Mouse (Mus musculus) G1E (cell line): ENCODE measurements around the gene Gfpt1.

Experiments used
- CTCF ChIP-seq: IDR thresholded peaks from 2 replicates; pipeline ENCODE4 v1.5.1; 2012; ENCODE audit warnings: low read depth, low read length, inconsistent platforms, mixed read lengths
- GATA1 ChIP-seq: IDR thresholded peaks from 2 replicates; pipeline ENCODE4 v1.6.1; 2012; ENCODE audit warnings: borderline replicate concordance, low read length, inconsistent platforms, mixed read lengths
- POLR2AphosphoS5 ChIP-seq: IDR thresholded peaks from 2 replicates; pipeline ENCODE4 v1.6.1; 2012; ENCODE audit warnings: low read depth, low read length, inconsistent platforms; ENCODE audit not compliant: insufficient replicate concordance

- no peak for TF ChIP-seq POLR2AphosphoS5
- no peak for TF ChIP-seq CTCF
- TF ChIP-seq GATA1, result no peak
These were observed 4.6 kb upstream of the Gfpt1 start for GRCm38 (mm10) chr6:87037826-87038620.
